Mouse (Mus musculus) erythroid progenitor cell, adult 5-6 weeks (primary cell): ENCODE data around the gene Vil1. TPM values are rescaled to one million over a fixed set of nuclear protein-coding genes. Genes with fewer than 3 reads are reported as not detected.

Experiments used
- ATAC-seq: replicated peaks from 2 replicates; pipeline ENCODE4 v1.8.0; 2016; ENCODE audit warnings: moderate number of reproducible peaks, mild to moderate bottlenecking, moderate TSS enrichment, inconsistent platforms; ENCODE audit not compliant: poor library complexity, low FRiP score, severe bottlenecking
- total RNA-seq, 2 experiments: library from RNA; stranded (forward) in 1 of 2; stranded (reverse) in 1 of 2; fragments of 150-400 nt in 1 of 2; fragments of 186-747, 209-891 nt in 1 of 2; gene quantifications; 2 replicates each; pipeline versions ENCODE4 v1.2.3 to v1.2.4; 2015 to 2017; ENCODE audit warnings: low replicate concordance in 2 of 2

Gene Vil1
- total RNA-seq, 2 experiments from 2014 or later: not detected

DNA sequence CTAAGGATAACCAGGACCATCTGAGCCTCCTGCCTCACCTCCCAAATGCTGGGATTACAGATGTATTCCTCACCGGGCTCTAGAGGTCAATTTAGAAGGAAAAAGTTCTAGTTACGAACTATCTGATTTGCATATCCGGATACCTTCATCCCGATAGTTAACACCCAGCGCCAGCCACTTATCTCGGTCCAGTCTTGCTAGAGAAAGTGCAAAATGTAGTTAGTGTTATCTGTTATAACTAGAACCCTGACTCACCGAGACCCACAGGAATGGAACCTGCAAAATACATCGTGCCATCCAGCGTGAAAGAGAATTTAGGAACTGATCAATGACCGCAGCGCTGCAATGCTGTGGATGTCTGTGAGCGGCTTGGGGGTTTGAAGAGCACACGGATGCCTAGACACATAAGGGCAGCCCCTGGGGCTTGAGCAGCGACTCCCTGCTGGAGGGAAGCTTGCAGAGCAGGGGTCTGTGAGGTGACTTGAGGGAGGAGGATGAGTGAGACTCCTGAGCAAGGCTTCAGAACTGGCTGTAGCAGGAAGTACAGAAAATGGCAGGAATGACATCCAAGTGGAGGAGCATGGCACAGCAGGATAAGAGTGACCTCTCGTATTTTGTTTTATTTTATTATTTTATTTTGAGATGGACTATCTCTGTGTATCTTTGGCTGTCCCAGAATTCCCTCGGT, 8.0 kb upstream of the Vil1 start:
- no peak for ATAC-seq

DNA sequence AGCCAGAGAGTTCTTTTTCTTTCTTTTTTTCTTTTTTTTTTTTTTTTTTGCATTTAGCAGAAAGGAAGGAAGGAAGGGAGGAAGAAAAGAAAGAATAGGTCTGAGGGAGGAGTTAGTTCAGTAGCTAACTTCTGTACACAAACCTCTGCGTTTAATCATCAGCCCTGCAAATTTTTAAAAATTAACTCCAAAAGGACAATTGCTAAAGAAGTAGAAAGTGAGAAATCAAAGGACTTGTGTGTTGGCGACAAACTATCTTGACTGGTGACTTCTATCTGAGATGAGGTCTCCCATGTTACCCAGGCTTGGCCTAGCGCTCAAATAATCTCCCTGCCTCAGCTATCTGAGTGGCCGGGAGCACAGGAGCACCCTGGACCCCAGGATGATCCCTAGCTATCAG, 5.0 kb upstream of the Vil1 start:
- no peak for ATAC-seq

DNA sequence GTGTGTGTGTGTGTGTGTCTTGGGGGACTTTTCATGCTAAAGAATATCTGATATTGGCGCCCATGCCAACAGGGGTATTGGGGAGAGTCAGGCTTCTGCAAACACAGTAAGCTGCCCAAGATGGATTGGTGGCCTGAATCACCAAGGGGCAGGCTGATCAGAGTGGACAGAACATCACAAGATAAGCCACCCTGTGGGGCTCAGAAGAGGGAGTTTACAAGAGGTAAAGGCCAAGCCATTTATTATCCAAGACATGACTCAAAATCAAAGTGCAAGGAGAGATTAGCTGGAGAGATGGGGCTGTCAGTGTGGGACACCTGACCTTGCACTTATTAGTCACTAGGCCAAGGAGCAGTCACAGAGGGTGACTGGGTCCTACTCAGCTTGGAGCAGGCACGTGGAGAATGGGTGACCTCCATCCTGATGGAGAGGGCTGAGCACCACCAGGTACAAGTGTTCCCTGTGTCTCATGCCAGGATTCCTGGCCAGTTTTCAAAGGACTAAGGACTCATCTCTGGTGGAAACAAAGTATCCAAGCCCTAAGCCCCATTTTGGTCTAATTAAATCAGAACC, 2.7 kb downstream of the Vil1 start:
- no peak for ATAC-seq

DNA sequence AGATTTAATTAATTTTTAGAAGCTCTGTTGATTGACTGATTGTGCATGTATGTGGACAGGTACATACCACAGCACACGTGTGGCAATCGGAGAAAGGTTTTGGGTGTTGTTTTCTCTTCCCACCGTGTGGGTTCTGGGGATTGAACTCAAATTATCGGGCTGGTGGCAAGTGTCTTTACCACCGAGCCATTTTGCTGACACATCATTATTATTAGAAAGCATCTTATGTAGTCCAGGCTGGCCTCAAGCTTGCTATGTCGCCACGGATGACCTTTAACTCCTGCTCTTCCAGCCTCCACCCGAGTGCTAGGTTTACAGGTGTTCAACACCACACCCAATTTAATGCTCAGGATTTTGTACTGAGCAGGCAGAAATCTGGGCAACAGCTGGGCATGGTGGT, 3.5 kb downstream of the Vil1 start:
- no peak for ATAC-seq

DNA sequence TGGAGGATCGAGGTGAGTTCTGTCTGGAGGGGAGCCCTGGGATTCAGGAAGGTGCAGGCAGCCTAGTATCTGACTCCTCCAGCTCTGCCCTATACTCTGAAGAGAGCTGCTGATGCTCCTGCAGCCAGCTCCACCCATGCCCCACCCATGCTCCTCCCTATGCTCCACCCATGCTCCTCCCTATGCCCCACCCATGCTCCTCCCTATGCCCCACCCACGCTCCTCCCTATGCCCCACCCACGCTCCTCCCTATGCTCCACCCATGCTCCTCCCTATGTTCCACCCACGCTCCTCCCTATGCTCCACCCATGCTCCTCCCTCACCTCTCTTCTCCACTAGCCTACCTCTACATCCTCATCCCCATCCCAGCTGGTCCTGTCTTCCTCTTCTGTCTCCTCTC, 6.0 kb downstream of the Vil1 start:
- ATAC-seq: 0 out of 2 replicates have a peak, but pooled peaks have one; percentile 30

DNA sequence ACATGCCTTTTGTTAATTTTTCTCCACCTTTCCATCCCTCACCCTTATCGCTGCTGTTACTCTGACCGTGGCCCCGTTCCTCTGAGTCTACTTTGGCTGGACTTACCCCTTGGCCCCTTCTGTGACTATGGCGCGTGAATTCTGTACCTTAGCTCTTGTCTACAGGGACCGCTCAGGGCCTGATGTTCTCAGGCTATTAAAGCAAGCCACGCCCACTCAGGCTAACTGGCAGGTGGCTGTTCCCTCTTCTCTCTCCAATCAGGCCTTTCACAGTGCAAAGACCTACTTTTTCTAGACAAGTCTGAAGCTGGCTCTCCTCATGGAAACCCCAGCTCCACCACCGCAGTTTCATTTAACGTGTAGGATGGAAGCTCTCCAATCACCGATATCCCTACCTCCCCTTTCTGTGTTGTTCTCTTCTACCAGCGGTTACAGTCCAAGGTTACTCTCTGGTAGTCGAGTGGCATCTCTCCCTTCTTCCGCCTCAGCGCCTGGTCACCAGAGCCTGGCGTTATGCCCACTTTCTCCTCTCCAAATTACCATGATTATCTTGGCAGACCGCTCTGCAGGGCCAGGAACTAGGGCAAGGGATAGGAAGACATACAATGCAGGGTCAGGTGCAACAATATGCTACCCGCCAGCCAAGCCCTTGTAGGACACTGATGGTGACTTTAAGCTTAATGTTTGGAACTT, 9.7 kb downstream of the Vil1 start:
- no peak for ATAC-seq

GRCm38 (mm10) chr1:74419440-74419794, 10.2 kb downstream of the Vil1 start:
- no peak for ATAC-seq

DNA sequence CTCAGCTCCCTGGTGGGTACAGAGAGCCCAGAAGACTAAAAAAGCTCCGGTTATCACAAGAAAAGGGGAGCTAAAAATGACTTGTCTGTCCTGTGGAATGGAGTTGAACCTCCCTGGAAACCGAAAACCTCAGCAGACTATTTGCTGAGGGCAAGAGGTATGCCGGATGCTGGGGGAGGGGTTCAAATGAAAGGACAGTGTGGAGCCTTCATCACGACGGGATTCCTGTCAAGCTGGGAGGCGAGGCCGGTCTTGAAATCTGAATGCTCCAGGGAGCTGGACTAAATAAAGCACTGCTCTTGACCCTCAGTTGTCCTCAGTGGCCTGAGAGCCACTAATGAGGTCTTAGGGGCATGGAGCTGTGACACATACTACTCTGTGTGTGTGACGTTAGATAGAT, 14.0 kb downstream of the Vil1 start:
- ATAC-seq: no peak

DNA sequence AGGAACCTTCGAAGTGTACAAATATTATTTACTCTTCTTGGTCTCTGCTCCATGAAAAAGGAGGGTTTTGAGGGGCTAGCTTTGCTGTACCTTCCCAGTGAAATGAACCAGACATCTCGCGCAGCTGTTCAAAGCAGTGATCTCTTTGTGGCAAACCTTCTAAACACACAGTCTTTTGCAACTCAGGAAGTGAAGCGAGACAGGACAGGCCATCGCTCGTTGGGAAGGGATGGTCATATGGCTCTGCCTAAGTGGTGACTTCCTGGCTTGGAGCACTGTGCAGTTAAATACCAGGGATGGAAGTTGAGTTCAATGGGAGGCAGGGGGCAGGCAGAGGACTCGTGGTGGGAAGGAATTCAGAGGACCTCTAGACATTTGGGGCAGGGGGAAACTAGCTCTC, 16.7 kb downstream of the Vil1 start:
- no peak for ATAC-seq

GRCm38 (mm10) chr1:74433220-74433619, 24.0 kb downstream of the Vil1 start:
- ATAC-seq: no peak

DNA sequence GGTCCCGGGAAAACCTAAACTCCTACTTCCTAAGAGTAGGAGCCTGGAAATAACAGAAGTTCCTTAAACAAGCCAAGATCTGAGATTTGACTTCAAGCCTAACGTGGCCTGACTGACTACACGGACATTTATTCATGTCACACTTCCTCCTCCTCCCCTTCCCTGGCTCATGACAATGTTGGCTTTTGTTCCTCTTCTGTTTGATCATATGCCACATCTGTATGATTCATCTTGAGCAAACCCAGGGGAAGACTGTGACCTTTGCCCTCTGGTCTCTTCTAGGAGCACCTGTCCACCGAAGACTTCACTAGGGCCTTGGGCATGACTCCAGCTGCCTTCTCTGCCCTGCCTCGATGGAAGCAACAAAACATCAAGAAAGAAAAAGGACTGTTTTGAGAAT, 25.4 kb downstream of the Vil1 start:
- ATAC-seq: no peak

- no peak for ATAC-seq
Observed at GRCm38 (mm10) chr1:74435563-74435962, 26.4 kb downstream of the Vil1 start.

DNA sequence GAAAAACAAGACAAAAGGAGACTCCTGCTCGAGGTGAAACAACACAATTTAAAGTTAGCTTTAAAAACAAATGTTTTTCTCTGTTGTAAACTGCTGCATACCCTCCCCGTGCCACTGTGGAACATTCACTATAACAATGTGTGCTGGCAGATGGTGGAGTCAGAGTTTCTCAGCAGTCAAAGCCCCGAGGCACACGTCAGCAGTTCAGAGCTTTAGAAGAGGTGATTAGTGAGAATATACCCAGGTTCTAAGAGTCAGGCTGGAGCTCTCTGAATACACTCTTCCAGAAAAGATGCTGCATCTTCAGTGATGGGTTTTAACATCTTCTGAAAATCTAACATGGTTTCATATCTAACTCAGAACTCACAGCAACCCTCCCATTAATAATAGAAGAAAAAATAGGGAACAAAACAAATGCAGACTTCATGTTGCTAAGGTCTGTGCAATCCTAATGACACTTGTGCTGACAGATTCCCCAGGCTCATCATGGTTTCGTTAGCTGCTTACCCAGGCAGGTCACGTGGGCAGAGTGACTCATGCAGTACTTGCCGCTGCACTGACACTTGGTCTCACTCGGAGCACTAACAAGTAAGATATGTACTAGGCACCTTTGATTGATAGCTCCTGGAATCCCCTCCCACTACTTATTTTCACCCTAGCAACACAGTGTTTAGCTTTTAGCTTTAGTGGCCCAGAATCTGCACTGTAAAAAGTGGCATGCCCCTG, 28.7 kb downstream of the Vil1 start:
- no peak for ATAC-seq

GRCm38 (mm10) chr1:74439166-74439876, 30.1 kb downstream of the Vil1 start:
- ATAC-seq: no peak

DNA sequence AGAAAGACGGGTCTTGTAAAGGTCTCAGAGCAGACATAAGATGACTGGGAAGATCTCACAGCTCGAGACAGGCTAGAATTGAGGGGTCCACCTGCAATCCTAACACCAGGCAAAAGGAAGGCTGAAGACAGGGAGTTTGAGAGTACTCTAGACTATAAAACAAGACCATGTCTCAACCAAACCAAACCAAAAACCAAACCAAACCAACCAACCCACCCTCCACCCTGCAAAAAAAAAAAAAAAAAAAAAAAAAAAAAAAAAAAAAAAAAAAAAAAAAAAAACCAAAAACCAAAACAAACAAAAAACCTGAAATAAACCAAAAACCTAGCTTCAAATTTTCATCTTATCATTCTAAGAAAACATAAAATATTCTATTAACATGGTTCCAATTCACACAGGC, 35.4 kb downstream of the Vil1 start:
- ATAC-seq: no peak

DNA sequence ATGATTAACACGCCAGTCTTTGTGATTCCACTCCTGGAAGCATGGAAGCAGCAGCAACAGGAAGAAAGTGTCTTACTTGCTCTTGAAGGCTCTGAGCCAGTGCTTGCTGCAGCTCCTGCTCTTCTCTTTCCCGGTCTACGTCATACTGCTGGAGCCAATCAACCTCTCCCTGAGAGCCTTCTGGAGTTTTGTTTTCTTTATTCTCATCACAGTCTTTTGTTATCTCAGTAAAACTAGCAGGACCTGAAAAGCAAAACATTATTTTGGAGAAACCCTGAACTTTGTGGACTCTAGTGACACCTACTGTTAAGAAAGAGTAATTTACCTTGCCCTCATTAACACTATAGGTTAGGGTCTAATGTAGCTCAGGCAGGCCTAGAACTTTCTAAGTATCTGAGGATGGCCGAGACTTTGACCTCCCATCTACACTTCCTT, 43.5 kb downstream of the Vil1 start:
- ATAC-seq: no peak

DNA sequence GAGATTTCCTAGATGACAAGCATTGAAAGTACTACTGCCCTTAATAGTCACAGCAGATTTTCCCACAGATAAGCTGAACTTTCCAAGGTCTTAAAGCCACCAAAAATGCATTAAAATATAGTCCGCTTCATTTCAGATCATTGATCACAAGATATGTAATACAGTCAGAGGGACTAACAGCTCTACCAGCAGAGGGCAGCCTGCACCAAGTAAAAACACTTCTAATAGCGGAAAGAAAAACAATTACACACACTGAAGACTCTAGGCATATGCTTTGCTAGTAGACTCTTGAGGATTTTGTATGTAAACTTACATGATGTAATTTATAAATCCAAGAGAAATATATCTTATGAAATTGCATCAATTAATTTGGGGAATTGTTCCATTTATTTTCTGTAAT, 51.1 kb downstream of the Vil1 start:
- no peak for ATAC-seq
